Mouse (Mus musculus) lung, postnatal 0 days (tissue): Measurements from ENCODE around the gene Suz12. TPM values are rescaled to one million over a fixed set of nuclear protein-coding genes. Genes with fewer than 3 reads are reported as not detected.

Experiments
- ATAC-seq: fragments of 200-750 bp; cut with Nextera tagmentation; 2 replicates; pipeline ENCODE4 v1.8.0; 2017; ENCODE audit warnings: moderate library complexity
- DNase-seq: peaks from one replicate; pipeline ENCODE4 v3.0.0-alpha.2; 2016; ENCODE audit warnings: low spot score
- H3K27ac ChIP-seq: fragments of 300-500 bp; sonication (generic); 2 replicates; pipeline ENCODE4 v1.5.1; 2014; ENCODE audit warnings: antibody characterized with exemption, mild to moderate bottlenecking, low read length, mixed read lengths
- H3K27me3 ChIP-seq: fragments of 300-500 bp; sonication (generic); replicated peaks from 2 replicates; pipeline ENCODE4 v1.6.1; 2014; ENCODE audit warnings: low read length, mixed read lengths; ENCODE audit not compliant: insufficient read depth
- H3K36me3 ChIP-seq: fragments of 300-500 bp; sonication (generic); 2 replicates; pipeline ENCODE4 v1.6.1; 2014; ENCODE audit warnings: low read length, mixed read lengths; ENCODE audit not compliant: insufficient read depth
- H3K4me1 ChIP-seq: fragments of 300-500 bp; sonication (generic); 2 replicates; pipeline ENCODE4 v1.6.1; 2014; ENCODE audit warnings: antibody characterized with exemption, low read depth, low read length, mixed read lengths; ENCODE audit not compliant: insufficient read depth
- H3K4me2 ChIP-seq: fragments of 300-500 bp; sonication (generic); replicated peaks from 2 replicates; pipeline ENCODE4 v1.6.1; 2014; ENCODE audit warnings: low read depth, mild to moderate bottlenecking, low read length, moderate library complexity, mixed read lengths
- H3K4me3 ChIP-seq: fragments of 300-500 bp; sonication (generic); 2 replicates; pipeline ENCODE4 v1.5.1; 2014; ENCODE audit warnings: low read depth, low read length
- H3K9ac ChIP-seq: fragments of 300-500 bp; sonication (generic); replicated peaks from 2 replicates; pipeline ENCODE4 v1.6.1; 2014; ENCODE audit warnings: low read depth, mild to moderate bottlenecking
- H3K9me3 ChIP-seq: fragments of 300-500 bp; sonication (generic); 2 replicates; pipeline ENCODE4 v1.6.1; 2016; ENCODE audit warnings: low read length, mixed read lengths
- CTCF ChIP-seq: IDR thresholded peaks from 2 replicates; pipeline ENCODE4 v1.5.1; 2016; ENCODE audit warnings: antibody characterized with exemption, mild to moderate bottlenecking
- EP300 ChIP-seq: IDR thresholded peaks from 2 replicates; pipeline ENCODE4 v1.6.1; 2016; ENCODE audit warnings: antibody characterized with exemption, mild to moderate bottlenecking, control low read depth
- WGBS: fragments of 180-500 bp; shearing (Covaris S2); extraction: QIAGEN DNeasy Blood & Tissue Kit; methylation state at CpG from one replicate; pipeline ENCODE4 v1.1.7; 2014; 5-methylcytosine and 5-hydroxymethylcytosine counted together
- polyA plus RNA-seq: library from polyadenylated mRNA; unstranded; fragments of >200 nt; fragmentation: Nextera tagmentation; extraction: Ambion mirVana; gene quantifications from 2 replicates; pipeline ENCODE4 v1.2.1, GENCODE M21; 2015

Gene Suz12
- polyA plus RNA-seq, 1 experiment from 2014 or later = 9.7 TPM

- WGBS = 1% methylated on average over 9 of the region's 9 CpGs
- TF ChIP-seq CTCF = no peak
- no peak for TF ChIP-seq EP300
- Histone ChIP-seq H3K4me3 (peak overlapping the region; percentile 68), H3K4me1 (no peaks in the 10 kb centered on the region), H3K9me3 (no peaks in the 10 kb centered on the region), H3K27ac (no peak overlapping the region), H3K27me3 (no peaks in the 10 kb centered on the region), H3K9ac (no peak overlapping the region), H3K4me2 (peak overlapping the region; percentile 66), H3K36me3 (no peaks in the 10 kb centered on the region)
- DNase-seq (no peak), ATAC-seq (no peak)
Measured at GRCm38 (mm10) chr11:79962877-79963183, 30.1 kb upstream of the Suz12 start.

- Histone ChIP-seq H3K9ac (no peak overlapping the region), H3K27me3 (no peaks in the 10 kb centered on the region), H3K4me2 (peak overlapping the region; percentile 66), H3K27ac (no peak overlapping the region), H3K9me3 (no peaks in the 10 kb centered on the region), H3K36me3 (no peaks in the 10 kb centered on the region), H3K4me1 (no peaks in the 10 kb centered on the region), H3K4me3 (no peak overlapping the region)
- TF ChIP-seq EP300 (no peak), CTCF (no peak)
- ATAC-seq (no peak), DNase-seq (peak; percentile 19)
- 24% methylated on average over 8 of the region's 8 CpGs for WGBS
Measured at GRCm38 (mm10) chr11:79963212-79963974, 29.5 kb upstream of the Suz12 start.

GRCm38 (mm10) chr11:79965896-79966295, 27.0 kb upstream of the Suz12 start:
- H3K9ac ChIP-seq = no peak overlapping the region
- H3K4me3 ChIP-seq = no peak overlapping the region
- ATAC-seq = no peak
- DNase-seq = peak; percentile 42
- H3K27ac ChIP-seq = no peak overlapping the region
- no peak overlapping the region for H3K4me2 ChIP-seq
- H3K9me3 ChIP-seq = no peaks in the 10 kb centered on the region
- TF ChIP-seq CTCF (no peak), EP300 (no peak)
- 54% methylated on average over 8 of the region's 8 CpGs for WGBS
- H3K4me1 ChIP-seq = no peaks in the 10 kb centered on the region
- no peaks in the 10 kb centered on the region for H3K27me3 ChIP-seq
- H3K36me3 ChIP-seq = no peaks in the 10 kb centered on the region

- 71% methylated on average over 10 of the region's 10 CpGs for WGBS
Measured at GRCm38 (mm10) chr11:79967752-79968151, 25.2 kb upstream of the Suz12 start.

GRCm38 (mm10) chr11:79973133-79973532, 19.8 kb upstream of the Suz12 start:
- 13% methylated on average over 8 of the region's 8 CpGs for WGBS
- TF ChIP-seq CTCF (no peak), EP300 (no peak)
- Histone ChIP-seq H3K4me1 (no peaks in the 10 kb centered on the region; the same call in 1 of the 2 replicates), H3K27me3 (0 out of 2 replicates have a peak, but pooled peaks cover 5% of the 10 kb centered on the region), H3K9ac (no peak overlapping the region), H3K4me3 (peak overlapping the region; percentile 45), H3K9me3 (no peaks in the 10 kb centered on the region), H3K27ac (no peak overlapping the region), H3K4me2 (peak overlapping the region; percentile 73), H3K36me3 (no peaks in the 10 kb centered on the region)
- DNase-seq (no peak), ATAC-seq (no peak)

More at GRCm38 (mm10) chr11:79967752-79968151, 25.2 kb upstream of the Suz12 start:
- Histone ChIP-seq H3K4me1 (no peaks in the 10 kb centered on the region), H3K9me3 (no peaks in the 10 kb centered on the region), H3K4me2 (no peak overlapping the region), H3K27ac (no peak overlapping the region), H3K4me3 (no peak overlapping the region), H3K9ac (no peak overlapping the region), H3K27me3 (0 out of 2 replicates have a peak, but pooled peaks cover under 1% of the 10 kb centered on the region), H3K36me3 (no peaks in the 10 kb centered on the region)
- ATAC-seq = no peak
- TF ChIP-seq EP300 (no peak), CTCF (no peak)
- no peak for DNase-seq

DNA sequence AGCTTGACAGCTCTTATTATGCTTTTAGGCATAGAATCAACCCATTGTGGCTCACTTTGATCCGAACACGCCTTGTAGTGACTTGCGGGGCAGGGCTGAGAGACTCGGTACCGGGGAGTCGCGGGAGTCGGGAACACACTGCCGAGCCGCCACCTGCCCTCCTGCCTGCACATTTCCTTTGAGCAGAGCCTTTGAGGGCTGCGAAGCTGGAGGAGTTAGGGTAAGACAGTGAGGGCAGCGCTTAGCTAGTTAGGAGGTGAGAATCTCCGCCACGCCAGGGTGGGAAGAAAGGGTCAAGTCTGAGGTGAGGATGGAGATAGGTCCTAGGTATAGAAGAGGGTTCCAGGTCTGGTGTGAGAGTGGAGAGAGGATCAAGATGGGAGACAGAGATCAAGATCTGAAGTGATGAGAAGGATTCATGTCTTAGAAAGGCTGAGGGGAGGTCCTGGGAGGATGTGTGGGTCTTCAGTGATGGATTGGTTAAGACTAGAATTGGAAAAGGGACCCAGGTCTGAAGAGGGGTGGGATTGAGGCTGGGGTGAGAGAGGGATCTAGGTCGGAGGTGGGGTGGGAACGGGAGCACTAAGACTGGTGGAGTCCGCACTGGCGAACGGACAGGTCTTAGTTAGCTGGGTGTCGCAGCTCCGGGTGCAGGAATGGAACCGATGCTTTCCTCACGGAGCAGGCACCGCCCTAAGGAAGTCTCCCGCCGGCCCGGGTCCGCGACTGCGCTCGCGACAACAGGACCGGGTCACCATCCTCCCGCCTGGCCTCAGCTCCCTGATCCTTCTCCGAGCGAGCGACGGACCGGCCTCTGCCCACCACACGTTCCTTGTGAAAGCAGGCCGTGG, 19.1 kb upstream of the Suz12 start:
- 2% methylated on average over 39 of the region's 41 CpGs for WGBS
- Histone ChIP-seq H3K27ac (no peak overlapping the region), H3K36me3 (no peaks in the 10 kb centered on the region), H3K9ac (0 out of 2 replicates have a peak overlapping the region, but pooled peaks have one; percentile 16), H3K4me2 (peak overlapping the region; percentile 73), H3K4me1 (no peaks in the 10 kb centered on the region; the same call in 1 of the 2 replicates), H3K27me3 (0 out of 2 replicates have a peak, but pooled peaks cover 5% of the 10 kb centered on the region), H3K4me3 (peak overlapping the region; percentile 45), H3K9me3 (no peaks in the 10 kb centered on the region)
- ATAC-seq = peak; percentile 56
- TF ChIP-seq EP300 = no peak
- TF ChIP-seq CTCF = no peak
- DNase-seq = peak; percentile 41
